Mouse (Mus musculus) kidney, adult 2 months (tissue): ENCODE measurements around the gene Gm960.

Source experiments
- CTCF ChIP-seq: fragments of 200-500 bp; conservative IDR thresholded peaks from 2 replicates; pipeline ENCODE4 v1.5.1; 2011; ENCODE audit warnings: low read depth, mild to moderate bottlenecking, control low read depth, low read length, moderate library complexity, mixed read lengths; ENCODE audit not compliant: insufficient read depth, insufficient read length
- POLR2A ChIP-seq: fragments of 200-500 bp; IDR thresholded peaks from one replicate; pipeline ENCODE4 v1.6.1; 2011; ENCODE audit warnings: low read depth, low read length, control low read depth

GRCm38 (mm10) chr19:4733052-4733451 is 34.6 kb upstream of the Gm960 start:
- TF ChIP-seq POLR2A (no peak), CTCF (no peak)
